In genomic region chr19:23133427-23134094, GRCm38 (mm10) we compare ENCODE assay signal across 8 mouse cellular contexts. TPM values are rescaled to one million over a fixed set of nuclear protein-coding genes. Genes with fewer than 3 reads are reported as not detected.
DNase-seq lines count a peak whose midpoint lies in the region; ATAC-seq and TF ChIP-seq lines count a peak whose summit lies in the region.

No protein-coding gene starts in this region.

- H3K27me3 ChIP-seq in heart, adult 2 months (ENCODE audit: control insufficient read depth, insufficient read depth, low read length), result no peaks in the 10 kb centered on the region
- no peaks in the 10 kb centered on the region for H3K27me3 ChIP-seq in E14TG2a.4 (ENCODE audit: insufficient read depth, low read length)
- H3K27me3 ChIP-seq in embryonic facial prominence, embryonic 11.5 days (ENCODE audit: control insufficient read depth, insufficient read depth, low read length), result peaks cover 23% of the 10 kb centered on the region
- H3K27me3 ChIP-seq in intestine, embryonic 15.5 days (replicated peaks), result no peaks in the 10 kb centered on the region; the same call in 1 of the 2 replicates
- peaks cover 44% of the 10 kb centered on the region for H3K27me3 ChIP-seq in midbrain, embryonic 15.5 days (replicated peaks)

- no peak for TF ChIP-seq POLR2A in heart, adult 2 months (IDR thresholded peaks at IDR 0.05; ENCODE audit: insufficient read depth, low read depth, low read length)

- H3K36me3 ChIP-seq in heart, adult 2 months (ENCODE audit: control insufficient read depth, insufficient read depth, low read length), result peaks cover 8% of the 10 kb centered on the region
- peaks cover 3% of the 10 kb centered on the region; the same call in 1 of the 2 replicates for H3K36me3 ChIP-seq in E14TG2a.4 (ENCODE audit: insufficient read depth, low read length)
- H3K36me3 ChIP-seq in embryonic facial prominence, embryonic 11.5 days (replicated peaks; ENCODE audit: control insufficient read depth, insufficient read depth, low read depth, low read length), result no peaks in the 10 kb centered on the region
- H3K36me3 ChIP-seq in intestine, embryonic 15.5 days, result no peaks in the 10 kb centered on the region
- H3K36me3 ChIP-seq in midbrain, embryonic 15.5 days (replicated peaks), result no peaks in the 10 kb centered on the region

- ATAC-seq in embryonic facial prominence, embryonic 11.5 days (replicated peaks; ENCODE audit: insufficient number of reproducible peaks, low FRiP score, low TSS enrichment, low read depth), result no peak; the same call in 1 of the 2 replicates
- ATAC-seq in intestine, embryonic 15.5 days, result peak; percentile 3; the same call in 1 of the 2 replicates
- ATAC-seq in midbrain, embryonic 15.5 days (replicated peaks), result peak; percentile 5; the same call in 1 of the 2 replicates

- TF ChIP-seq EP300 in heart, adult 2 months (IDR thresholded peaks at IDR 0.05; ENCODE audit: insufficient read depth, low read depth, low read length), result 0 out of 2 replicates have a peak, but pooled peaks have one; percentile 5

- no peak for TF ChIP-seq CTCF in heart, adult 2 months (IDR thresholded peaks at IDR 0.05)
- TF ChIP-seq CTCF in E14TG2a.4 (conservative IDR thresholded peaks at IDR 0.05; ENCODE audit: low read length), result no peak

- no peaks in the 10 kb centered on the region for H3K79me2 ChIP-seq in heart, adult 2 months (replicated peaks; ENCODE audit: control insufficient read depth, insufficient read depth, low read length)

- WGBS in heart, adult 2 months, result 32% methylated on average over 9 of the region's 9 CpGs
- whole genome bisulfite sequencing in embryonic facial prominence, embryonic 11.5 days, result 4% methylated on average over 9 of the region's 9 CpGs
- 22% methylated on average over 9 of the region's 9 CpGs for WGBS in intestine, embryonic 15.5 days
- 6% methylated on average over 9 of the region's 9 CpGs for WGBS in midbrain, embryonic 15.5 days

- peak overlapping the region; percentile 100 for H3K27ac ChIP-seq in heart, adult 2 months
- no peak overlapping the region for H3K27ac ChIP-seq in embryonic facial prominence, embryonic 11.5 days (replicated peaks; ENCODE audit: low read depth, low read length)
- 0 out of 2 replicates have a peak overlapping the region, but pooled peaks have one; percentile 9 for H3K27ac ChIP-seq in intestine, embryonic 15.5 days
- no peak overlapping the region for H3K27ac ChIP-seq in midbrain, embryonic 15.5 days

- intact Hi-C loops in heart, adult 2 months (cut with DNase I), result loop anchor here (1.0 to 2.0 kb wide), 3 partner anchors 68 to 127 kb away; no protein-coding TSS in a partner anchor
- intact Hi-C loops in heart, postnatal 36 days (cut with DNase I), result loop anchor here (1.0 to 5.0 kb wide), 5 partner anchors 76 to 193 kb away; no protein-coding TSS in a partner anchor

- H3K4me1 ChIP-seq in heart, adult 2 months (ENCODE audit: control insufficient read depth, insufficient read depth, low read length), result peaks cover 14% of the 10 kb centered on the region
- H3K4me1 ChIP-seq in E14TG2a.4 (replicated peaks; ENCODE audit: low read depth, low read length), result peaks cover 62% of the 10 kb centered on the region
- H3K4me1 ChIP-seq in embryonic facial prominence, embryonic 11.5 days (ENCODE audit: control insufficient read depth, insufficient read depth, low read length), result peaks cover 5% of the 10 kb centered on the region
- peaks cover 25% of the 10 kb centered on the region for H3K4me1 ChIP-seq in intestine, embryonic 15.5 days (replicated peaks)
- H3K4me1 ChIP-seq in midbrain, embryonic 15.5 days, result peaks cover 29% of the 10 kb centered on the region

- H3K4me2 ChIP-seq in embryonic facial prominence, embryonic 11.5 days (ENCODE audit: low read depth, low read length), result peak overlapping the region; percentile 69; the same call in 1 of the 2 replicates
- peak overlapping the region; percentile 86 for H3K4me2 ChIP-seq in intestine, embryonic 15.5 days (replicated peaks)
- peak overlapping the region; percentile 90 for H3K4me2 ChIP-seq in midbrain, embryonic 15.5 days

- peak overlapping the region; percentile 79 for H3K9ac ChIP-seq in heart, adult 2 months (ENCODE audit: low read depth, low read length)
- no peak overlapping the region for H3K9ac ChIP-seq in embryonic facial prominence, embryonic 11.5 days (replicated peaks; ENCODE audit: low read length)
- peak overlapping the region; percentile 32; the same call in 1 of the 2 replicates for H3K9ac ChIP-seq in intestine, embryonic 15.5 days
- H3K9ac ChIP-seq in midbrain, embryonic 15.5 days, result no peak overlapping the region

- peak in 1 of 2 experiments; percentile 57 for DNase-seq in heart, adult 2 months
- DNase-seq in heart, postnatal 36 days, result no peak
- DNase-seq in embryonic facial prominence, embryonic 11.5 days (ENCODE audit: low spot score), result peak; percentile 7
- DNase-seq in thymus, postnatal 25 days, result no peak
- DNase-seq in testis, postnatal 14 days (ENCODE audit: low spot score), result no peak

- no peaks in the 10 kb centered on the region for H3K9me3 ChIP-seq in E14TG2a.4 (ENCODE audit: low read length)
- no peaks in the 10 kb centered on the region for H3K9me3 ChIP-seq in embryonic facial prominence, embryonic 11.5 days (replicated peaks; ENCODE audit: control insufficient read depth, low read length)
- H3K9me3 ChIP-seq in intestine, embryonic 15.5 days, result no peaks in the 10 kb centered on the region
- no peaks in the 10 kb centered on the region for H3K9me3 ChIP-seq in midbrain, embryonic 15.5 days

- H3K4me3 ChIP-seq in heart, adult 2 months, result peak overlapping the region; percentile 59
- H3K4me3 ChIP-seq in E14TG2a.4 (replicated peaks; ENCODE audit: low read length), result peak overlapping the region; percentile 82
- no peak overlapping the region for H3K4me3 ChIP-seq in embryonic facial prominence, embryonic 11.5 days (ENCODE audit: low read depth, low read length)
- no peak overlapping the region for H3K4me3 ChIP-seq in intestine, embryonic 15.5 days (replicated peaks)
- no peak overlapping the region for H3K4me3 ChIP-seq in midbrain, embryonic 15.5 days

RNA-seq across cellular contexts. Expression of gene Klf9, which starts 7.5 kb away (rescaled TPM):
- total RNA-seq in heart, adult 2 months (2021), result 100 to 1,000 TPM; 121 to 142 TPM
- 40.3 and 47.1 TPM in 2 replicates for polyA plus RNA-seq in heart, adult 2 months (2012; rRNA removed)
- 100 to 1,000 TPM; 135 to 146 TPM for total RNA-seq in heart, postnatal 36 days (2021)
- polyA plus RNA-seq in embryonic facial prominence, embryonic 11.5 days (2014; fragmentation: Nextera tagmentation; extraction: Ambion mirVana), result 0.81 and 1.0 TPM in 2 replicates
- polyA plus RNA-seq in intestine, embryonic 15.5 days (2015; fragmentation: Nextera tagmentation; extraction: Ambion mirVana), result 3.9 and 4.6 TPM in 2 replicates
- 2.4 and 2.7 TPM in 2 replicates for polyA plus RNA-seq in midbrain, embryonic 15.5 days (2015; fragmentation: Nextera tagmentation; extraction: Ambion mirVana)

Comparison
In these comparisons a context has a peak if more than half of its experiments do, and no peak if none do; other contexts are left out.
1. H3K27ac ChIP-seq: peak in heart, adult 2 months (single experiment) and intestine, embryonic 15.5 days (single experiment); none in embryonic facial prominence, embryonic 11.5 days (single experiment) and midbrain, embryonic 15.5 days (single experiment).
2. H3K4me3 ChIP-seq: peak in heart, adult 2 months (single experiment) and E14TG2a.4 (single experiment); none in embryonic facial prominence, embryonic 11.5 days (single experiment), intestine, embryonic 15.5 days (single experiment) and midbrain, embryonic 15.5 days (single experiment).
3. H3K9ac ChIP-seq: peak in heart, adult 2 months (single experiment) and intestine, embryonic 15.5 days (single experiment); none in embryonic facial prominence, embryonic 11.5 days (single experiment) and midbrain, embryonic 15.5 days (single experiment).
4. Peak in every context shown above with its lines, with median percentiles within 50 percentile points of each other: H3K4me2 ChIP-seq.